In the genomic region with DNA sequence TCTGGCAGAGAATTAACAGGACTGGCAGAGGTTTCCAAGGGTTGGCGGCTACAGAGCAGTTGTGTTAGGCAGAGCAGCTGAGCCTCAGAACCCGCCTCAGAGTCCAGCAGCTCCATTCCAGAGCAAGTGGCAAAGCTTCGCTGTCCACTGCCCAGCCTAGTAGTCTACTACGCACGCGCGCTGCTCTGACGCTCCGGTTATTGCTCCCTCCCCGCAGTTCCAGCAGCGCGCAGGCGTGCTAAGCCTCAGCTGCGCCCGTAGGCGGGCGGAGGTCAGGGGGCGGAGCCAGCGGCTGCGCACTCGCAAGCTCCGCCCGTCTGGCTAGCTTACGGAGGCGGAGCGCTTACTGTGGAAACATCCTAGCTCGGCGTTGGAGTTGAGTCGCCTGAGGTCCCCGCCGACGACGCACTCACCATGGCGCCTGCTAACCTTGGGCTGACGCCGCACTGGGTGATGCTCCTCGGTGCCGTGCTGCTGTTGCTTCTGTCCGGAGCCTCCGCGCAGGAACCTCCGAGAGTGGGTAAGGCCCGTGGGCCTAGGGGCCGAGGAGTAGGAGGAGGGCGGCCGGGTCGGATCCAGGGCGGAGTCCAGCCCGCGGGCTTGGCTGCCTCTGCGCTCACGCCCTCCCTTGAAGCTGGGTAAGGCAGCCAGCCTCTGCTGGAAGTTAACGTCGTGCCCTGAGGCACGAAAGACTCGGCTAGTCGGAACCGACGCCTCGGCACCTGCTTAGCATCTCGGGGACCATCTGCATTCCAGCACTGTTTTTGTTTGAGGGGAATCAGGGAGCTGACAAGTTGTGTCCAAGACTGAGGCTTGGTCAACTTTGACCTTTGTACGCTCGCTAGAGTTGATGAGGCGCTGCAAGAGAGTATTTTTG, we compare ENCODE assay signal across 8 mouse cellular contexts. TPM values are rescaled to one million over a fixed set of nuclear protein-coding genes. Genes with fewer than 3 reads are reported as not detected.
DNase-seq lines count a peak whose midpoint lies in the region; ATAC-seq and TF ChIP-seq lines count a peak whose summit lies in the region.

A gene (plus strand): TSS at position 313 of the 877 bp plus-strand sequence.

- TF ChIP-seq CTCF in heart, adult 2 months (IDR thresholded peaks at IDR 0.05), result no peak

- DNase-seq in 3T3-L1 (ENCODE audit: low read depth, low spot score), result peak; percentile 97
- peak; percentile 88 to 90 for DNase-seq in adrenal gland, postnatal 4 days (ENCODE audit: low spot score in 2 of 2)
- peak; percentile 99 for DNase-seq in embryonic facial prominence, embryonic 14.5 days (ENCODE audit: low spot score)
- peak; percentile 96 to 98 for DNase-seq in heart, adult 2 months
- peak; percentile 95 to 96 for DNase-seq in kidney, adult 8-10 months
- peak; percentile 94 to 97 for DNase-seq in spleen, postnatal 10 days (ENCODE audit: low spot score in 2 of 2)

- 1% methylated on average over 51 of the region's 64 CpGs for WGBS in embryonic facial prominence, embryonic 14.5 days
- WGBS in heart, adult 2 months, result under 1% methylated on average over 64 of the region's 64 CpGs
- WGBS in limb, embryonic 13.5 days, result under 1% methylated on average over 64 of the region's 64 CpGs
- WGBS in midbrain, embryonic 16.5 days, result under 1% methylated on average over 64 of the region's 64 CpGs

- peak within 1 kb of the TSS; percentile 75 for H3K4me3 ChIP-seq in embryonic facial prominence, embryonic 14.5 days (ENCODE audit: low read depth, low read length)
- H3K4me3 ChIP-seq in heart, adult 2 months, result peak within 1 kb of the TSS; percentile 65
- peak within 1 kb of the TSS; percentile 67 for H3K4me3 ChIP-seq in limb, embryonic 13.5 days
- peak within 1 kb of the TSS; percentile 96 for H3K4me3 ChIP-seq in midbrain, embryonic 16.5 days (ENCODE audit: low read depth, low read length)

- TF ChIP-seq POLR2A in heart, adult 2 months (IDR thresholded peaks at IDR 0.05; ENCODE audit: insufficient read depth, low read depth, low read length), result peak; percentile 99

- intact Hi-C loops in heart, adult 2 months (cut with DNase I), result loop anchor here (2.0 to 5.0 kb wide), 2 partner anchors 41 to 164 kb away; a partner anchor contains a TSS

- peak; percentile 60 for TF ChIP-seq EP300 in heart, adult 2 months (IDR thresholded peaks at IDR 0.05; ENCODE audit: insufficient read depth, low read depth, low read length)

- H3K79me2 ChIP-seq in heart, adult 2 months (replicated peaks; ENCODE audit: control insufficient read depth, insufficient read depth, low read length), result peaks cover 1% of the 10 kb centered on the region; the same call in 1 of the 2 replicates

- peak within 1 kb of the TSS; percentile 81 for H3K9ac ChIP-seq in embryonic facial prominence, embryonic 14.5 days (ENCODE audit: low read depth, low read length)
- peak within 1 kb of the TSS; percentile 94 for H3K9ac ChIP-seq in heart, adult 2 months (ENCODE audit: low read depth, low read length)
- H3K9ac ChIP-seq in limb, embryonic 13.5 days, result peak within 1 kb of the TSS; percentile 82
- peak within 1 kb of the TSS; percentile 94 for H3K9ac ChIP-seq in midbrain, embryonic 16.5 days (ENCODE audit: low read depth, low read length)

- H3K4me1 ChIP-seq in embryonic facial prominence, embryonic 14.5 days (ENCODE audit: control insufficient read depth, insufficient read depth, low read length), result peaks cover 17% of the 10 kb centered on the region
- H3K4me1 ChIP-seq in heart, adult 2 months (ENCODE audit: control insufficient read depth, insufficient read depth, low read length), result peaks cover 15% of the 10 kb centered on the region
- peaks cover 22% of the 10 kb centered on the region for H3K4me1 ChIP-seq in limb, embryonic 13.5 days
- H3K4me1 ChIP-seq in midbrain, embryonic 16.5 days (ENCODE audit: control insufficient read depth, insufficient read depth, low read length), result peaks cover 15% of the 10 kb centered on the region

- H3K4me2 ChIP-seq in embryonic facial prominence, embryonic 14.5 days (ENCODE audit: low read depth, low read length), result peak within 1 kb of the TSS; percentile 83
- peak within 1 kb of the TSS; percentile 93 for H3K4me2 ChIP-seq in limb, embryonic 13.5 days (replicated peaks)
- H3K4me2 ChIP-seq in midbrain, embryonic 16.5 days (ENCODE audit: low read length), result peak within 1 kb of the TSS; percentile 99

- peaks cover 6% of the 10 kb centered on the region; the same call in 1 of the 2 replicates for H3K36me3 ChIP-seq in embryonic facial prominence, embryonic 14.5 days (ENCODE audit: control insufficient read depth, insufficient read depth, low read length)
- H3K36me3 ChIP-seq in heart, adult 2 months (ENCODE audit: control insufficient read depth, insufficient read depth, low read length), result peaks cover 10% of the 10 kb centered on the region
- peaks cover 7% of the 10 kb centered on the region for H3K36me3 ChIP-seq in limb, embryonic 13.5 days
- no peaks in the 10 kb centered on the region for H3K36me3 ChIP-seq in midbrain, embryonic 16.5 days (ENCODE audit: control insufficient read depth, insufficient read depth, low read length)

- no peaks in the 10 kb centered on the region for H3K27me3 ChIP-seq in embryonic facial prominence, embryonic 14.5 days (replicated peaks; ENCODE audit: control insufficient read depth, insufficient read depth, low read length)
- no peaks in the 10 kb centered on the region for H3K27me3 ChIP-seq in heart, adult 2 months (ENCODE audit: control insufficient read depth, insufficient read depth, low read length)
- H3K27me3 ChIP-seq in limb, embryonic 13.5 days, result no peaks in the 10 kb centered on the region
- H3K27me3 ChIP-seq in midbrain, embryonic 16.5 days (ENCODE audit: control insufficient read depth, insufficient read depth, low read depth, low read length), result no peaks in the 10 kb centered on the region

- H3K27ac ChIP-seq in embryonic facial prominence, embryonic 14.5 days (replicated peaks; ENCODE audit: low read depth, low read length), result peak within 1 kb of the TSS; percentile 89
- H3K27ac ChIP-seq in heart, adult 2 months, result peak within 1 kb of the TSS; percentile 91
- H3K27ac ChIP-seq in limb, embryonic 13.5 days, result peak within 1 kb of the TSS; percentile 85
- peak within 1 kb of the TSS; percentile 92 for H3K27ac ChIP-seq in midbrain, embryonic 16.5 days (ENCODE audit: low read length)

- peak; percentile 99 for ATAC-seq in embryonic facial prominence, embryonic 14.5 days (ENCODE audit: low read depth)
- ATAC-seq in limb, embryonic 13.5 days (ENCODE audit: low FRiP score, low read depth), result peak; percentile 97
- ATAC-seq in midbrain, embryonic 16.5 days, result peak; percentile 97

- H3K9me3 ChIP-seq in embryonic facial prominence, embryonic 14.5 days (ENCODE audit: control insufficient read depth, low read length), result no peaks in the 10 kb centered on the region
- H3K9me3 ChIP-seq in limb, embryonic 13.5 days, result no peaks in the 10 kb centered on the region
- no peaks in the 10 kb centered on the region for H3K9me3 ChIP-seq in midbrain, embryonic 16.5 days (replicated peaks; ENCODE audit: control insufficient read depth, low read length, poor library complexity, severe bottlenecking)

RNA-seq across cellular contexts. Expression of the gene that starts here (rescaled TPM):
- 100 to 1,000 TPM; 176 to 186 TPM for total RNA-seq in adrenal gland, postnatal 4 days (2021)
- polyA plus RNA-seq in embryonic facial prominence, embryonic 14.5 days (2014; fragmentation: Nextera tagmentation; extraction: Ambion mirVana), result 135 and 143 TPM in 2 replicates
- 100 to 1,000 TPM; 131 to 132 TPM for total RNA-seq in heart, adult 2 months (2021)
- polyA plus RNA-seq in heart, adult 2 months (2012; rRNA removed), result 119 and 168 TPM in 2 replicates
- 122 and 124 TPM in 2 replicates for polyA plus RNA-seq in limb, embryonic 13.5 days (2015; fragmentation: Nextera tagmentation; extraction: Ambion mirVana)
- 63.6 and 70.8 TPM in 2 replicates for polyA plus RNA-seq in midbrain, embryonic 16.5 days (2015; fragmentation: Nextera tagmentation; extraction: Ambion mirVana)

Comparison
In these comparisons a context has a peak if more than half of its experiments do, and no peak if none do; other contexts are left out.
1. Peak in every context shown above with its lines: DNase-seq, ATAC-seq, H3K4me3 ChIP-seq and H3K27ac ChIP-seq.